Mouse (Mus musculus) kidney, postnatal 14 days (tissue): ENCODE measurements at regions not wholly inside any gene's neighbourhood (a gene's known extent, or its start where the extent isn't known, plus 50 kb on each side); places are given as distances from the start of the nearest gene placed in this dataset.
A peak's percentile ranks its signal among the peaks of the same experiment; 100 is the strongest.

Experiments used
- DNase-seq: peaks from one replicate; pipeline ENCODE4 v3.0.0; 2022; ENCODE audit warnings: mixed read lengths

GRCm38 (mm10) chr4:131100093-131100795 lies 156.1 kb downstream of the Matn1 start:
- peak; percentile 3 for DNase-seq

- DNase-seq, result no peak
Measured at GRCm38 (mm10) chr4:131100796-131101156, 156.6 kb downstream of the Matn1 start.

GRCm38 (mm10) chr4:131102163-131102562 lies 158.0 kb downstream of the Matn1 start:
- DNase-seq, result no peak

- DNase-seq, result no peak
Measured at GRCm38 (mm10) chr4:131107127-131107857, 163.1 kb downstream of the Matn1 start.

- DNase-seq, result no peak
Measured at GRCm38 (mm10) chr4:131112536-131112935, 168.4 kb downstream of the Matn1 start.

- DNase-seq, result no peak
Measured at GRCm38 (mm10) chr4:131113727-131114303, 169.6 kb downstream of the Matn1 start.

GRCm38 (mm10) chr4:131115247-131115646 lies 171.1 kb downstream of the Matn1 start:
- peak; percentile 83 for DNase-seq

GRCm38 (mm10) chr4:131118586-131118985 lies 174.4 kb downstream of the Matn1 start:
- no peak for DNase-seq

GRCm38 (mm10) chr4:131119621-131120020 lies 175.4 kb downstream of the Matn1 start:
- peak; percentile 29 for DNase-seq

- no peak for DNase-seq
Measured at GRCm38 (mm10) chr4:131120680-131121079, 176.5 kb downstream of the Matn1 start.

GRCm38 (mm10) chr4:131125975-131126374 lies 181.8 kb downstream of the Matn1 start:
- DNase-seq, result no peak

- no peak for DNase-seq
Measured at GRCm38 (mm10) chr4:131126901-131127300, 182.7 kb downstream of the Matn1 start.

GRCm38 (mm10) chr4:131128646-131129045 lies 184.5 kb downstream of the Matn1 start:
- no peak for DNase-seq

GRCm38 (mm10) chr4:131132201-131132600 lies 188.0 kb downstream of the Matn1 start:
- no peak for DNase-seq

GRCm38 (mm10) chr4:131132781-131133180 lies 188.6 kb downstream of the Matn1 start:
- DNase-seq, result no peak

- DNase-seq, result no peak
Measured at GRCm38 (mm10) chr4:131135841-131136240, 191.7 kb downstream of the Matn1 start.

GRCm38 (mm10) chr4:131138891-131139290 lies 194.7 kb downstream of the Matn1 start:
- DNase-seq, result no peak

GRCm38 (mm10) chr4:131141890-131142465 lies 197.8 kb downstream of the Matn1 start:
- DNase-seq, result no peak

GRCm38 (mm10) chr4:131145507-131145906 lies 201.3 kb downstream of the Matn1 start:
- no peak for DNase-seq

- no peak for DNase-seq
Measured at GRCm38 (mm10) chr4:131148042-131148747, 204.0 kb downstream of the Matn1 start.

- no peak for DNase-seq
Measured at GRCm38 (mm10) chr4:131149466-131149865, 205.3 kb downstream of the Matn1 start.

- no peak for DNase-seq
Measured at GRCm38 (mm10) chr4:131159712-131160111, 215.5 kb downstream of the Matn1 start.

GRCm38 (mm10) chr4:131160135-131160534 lies 215.9 kb downstream of the Matn1 start:
- no peak for DNase-seq
